Mouse (Mus musculus) MEL (cell line): ENCODE data around the gene Cybc1.

Experiments used
- CTCF ChIP-seq, 3 experiments: IDR thresholded peaks in 2 of 3; conservative IDR thresholded peaks in 1 of 3; 2 replicates each; pipeline ENCODE4 v1.5.1; 2011 to 2012; ENCODE audit warnings: low read length in 3 of 3, low read depth in 2 of 3, mild to moderate bottlenecking in 2 of 3, improper control_type of control experiment in 1 of 3, inconsistent platforms in 1 of 3, mixed read lengths in 1 of 3, moderate library complexity in 1 of 3; ENCODE audit not compliant: control insufficient read depth in 1 of 3, insufficient read depth in 1 of 3, poor library complexity in 1 of 3, severe bottlenecking in 1 of 3
- ELF1 ChIP-seq: IDR thresholded peaks from 2 replicates; pipeline ENCODE4 v1.6.1; 2014; ENCODE audit warnings: low read depth, mild to moderate bottlenecking, inconsistent platforms, low read length, improper control_type of control experiment, moderate library complexity
- EP300 ChIP-seq, 2 experiments: IDR thresholded peaks; 2 replicates each; pipeline ENCODE4 v1.6.1; 2011; ENCODE audit warnings: improper control_type of control experiment in 2 of 2, low read length in 2 of 2, low read depth in 1 of 2, mild to moderate bottlenecking in 1 of 2

DNA sequence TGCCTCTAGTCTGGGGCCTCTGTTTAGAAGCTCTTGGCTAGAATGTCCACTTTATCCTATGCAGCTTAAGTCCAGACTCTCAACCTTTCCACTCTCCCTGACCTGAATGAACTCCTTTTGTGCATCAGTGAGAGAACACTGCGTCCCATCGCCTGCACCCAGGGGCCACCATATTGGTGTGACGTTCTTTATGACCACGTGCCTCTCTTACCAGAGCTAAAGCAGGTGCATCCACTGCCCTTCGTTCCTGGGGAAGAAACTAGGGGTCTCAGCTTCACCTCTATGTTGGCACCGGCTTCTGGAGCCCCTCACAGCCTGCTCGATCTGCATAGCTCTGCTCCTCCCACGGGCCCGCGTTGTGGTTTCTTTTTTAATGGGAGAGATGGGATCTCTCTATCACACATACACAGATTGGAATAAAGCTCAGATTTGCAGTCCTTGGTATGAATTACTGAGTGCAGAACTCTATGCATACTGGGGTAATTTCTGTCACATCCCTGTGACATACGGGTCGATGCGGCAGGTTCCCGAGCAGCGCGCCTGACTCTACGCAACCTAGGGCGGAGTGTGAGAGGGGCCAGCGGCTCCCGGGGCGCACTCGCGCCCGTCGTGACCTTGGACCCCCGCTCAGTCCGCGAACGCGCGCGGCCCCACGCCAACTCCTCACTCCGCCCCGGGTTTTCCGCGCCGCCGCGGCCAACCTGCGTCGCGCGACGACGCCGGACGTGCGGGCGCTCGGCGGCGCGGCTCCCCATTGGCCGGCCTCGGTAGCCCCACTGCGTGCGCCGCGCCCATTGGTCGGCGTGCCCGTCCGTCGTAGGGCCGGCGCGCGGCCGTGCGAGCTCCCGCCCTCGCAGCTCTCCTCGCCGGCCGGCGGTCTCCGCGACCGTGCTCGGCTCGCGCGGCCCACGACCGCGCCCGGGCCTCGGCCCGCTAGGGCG lies 30.3 kb upstream of the Cybc1 start, which contains the start of gene Foxk2:
- TF ChIP-seq EP300 (IDR thresholded peaks at IDR 0.05; ENCODE audit: low read depth in 1 of 2, low read length in 2 of 2) (0 out of 4 replicates have a peak, but pooled peaks of 1 of the 2 experiments have one; percentile 11), CTCF (IDR thresholded peaks at IDR 0.05 in 2 of 3, conservative IDR thresholded peaks at IDR 0.05 in 1 of 3; ENCODE audit: control insufficient read depth in 1 of 3, insufficient read depth in 1 of 3, low read depth in 2 of 3, low read length in 3 of 3, poor library complexity in 1 of 3, severe bottlenecking in 1 of 3) (0 out of 6 replicates have a peak, but pooled peaks of 1 of the 3 experiments have one; percentile 0), ELF1 (no peak)
